Mouse (Mus musculus): Measurements from ENCODE around the gene Cav1.

DNA sequence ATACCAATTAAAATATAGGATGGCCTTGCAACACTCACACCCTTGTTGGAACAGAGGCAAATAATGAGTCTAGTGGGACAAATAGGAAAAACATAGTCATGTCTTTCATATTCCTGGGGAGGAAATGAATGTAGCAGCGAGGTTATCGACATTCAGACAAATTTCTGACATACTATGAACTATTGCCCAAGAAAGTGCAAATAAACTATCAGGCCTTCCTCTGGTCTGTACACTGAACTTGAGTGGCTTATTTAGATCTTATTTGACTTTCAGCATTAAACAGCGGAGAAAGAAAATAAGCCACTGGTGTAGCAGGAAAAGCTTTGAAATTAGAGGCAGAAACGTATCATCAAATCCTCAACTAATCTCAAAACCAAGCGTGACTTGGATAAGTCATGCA is 44.7 kb downstream of the Cav1 start:
- TF ChIP-seq POLR2A (IDR thresholded peaks at IDR 0.05; ENCODE audit: borderline replicate concordance, extremely low read depth, insufficient read depth, insufficient read length, poor library complexity, severe bottlenecking) (no peak), CTCF (IDR thresholded peaks at IDR 0.05; ENCODE audit: borderline replicate concordance, extremely low read depth, insufficient read depth, insufficient read length) (no peak)

Measured in brain, embryonic 14.5 days (tissue).